Mouse (Mus musculus) small intestine, adult 2 months (tissue): ENCODE data around the gene Lrrc58.

Source experiments
- CTCF ChIP-seq: fragments of 200-500 bp; IDR thresholded peaks from 2 replicates; pipeline ENCODE4 v1.5.1; 2012; ENCODE audit warnings: low read depth, mild to moderate bottlenecking, control low read depth, inconsistent platforms, low read length, moderate library complexity, mixed read lengths; ENCODE audit not compliant: insufficient replicate concordance, insufficient read length; ENCODE audit errors: extremely low read depth
- POLR2A ChIP-seq: fragments of 200-500 bp; IDR thresholded peaks from 2 replicates; pipeline ENCODE4 v1.6.1; 2012; ENCODE audit warnings: low read depth, mild to moderate bottlenecking, control low read depth, inconsistent platforms, low read length, moderate library complexity

- no peak for TF ChIP-seq POLR2A
- no peak for TF ChIP-seq CTCF
These were observed 69.1 kb downstream of the Lrrc58 start for GRCm38 (mm10) chr16:37937276-37937675.
